Mouse (Mus musculus) right cerebral cortex, postnatal 36 days (tissue): ENCODE data around the gene Get4.

Experiments used
- DNase-seq, 2 experiments: peaks; one replicate each; pipeline ENCODE4 v3.0.0; 2022; ENCODE audit warnings: low spot score in 2 of 2, mixed read lengths in 1 of 2

Get4 gene

DNA sequence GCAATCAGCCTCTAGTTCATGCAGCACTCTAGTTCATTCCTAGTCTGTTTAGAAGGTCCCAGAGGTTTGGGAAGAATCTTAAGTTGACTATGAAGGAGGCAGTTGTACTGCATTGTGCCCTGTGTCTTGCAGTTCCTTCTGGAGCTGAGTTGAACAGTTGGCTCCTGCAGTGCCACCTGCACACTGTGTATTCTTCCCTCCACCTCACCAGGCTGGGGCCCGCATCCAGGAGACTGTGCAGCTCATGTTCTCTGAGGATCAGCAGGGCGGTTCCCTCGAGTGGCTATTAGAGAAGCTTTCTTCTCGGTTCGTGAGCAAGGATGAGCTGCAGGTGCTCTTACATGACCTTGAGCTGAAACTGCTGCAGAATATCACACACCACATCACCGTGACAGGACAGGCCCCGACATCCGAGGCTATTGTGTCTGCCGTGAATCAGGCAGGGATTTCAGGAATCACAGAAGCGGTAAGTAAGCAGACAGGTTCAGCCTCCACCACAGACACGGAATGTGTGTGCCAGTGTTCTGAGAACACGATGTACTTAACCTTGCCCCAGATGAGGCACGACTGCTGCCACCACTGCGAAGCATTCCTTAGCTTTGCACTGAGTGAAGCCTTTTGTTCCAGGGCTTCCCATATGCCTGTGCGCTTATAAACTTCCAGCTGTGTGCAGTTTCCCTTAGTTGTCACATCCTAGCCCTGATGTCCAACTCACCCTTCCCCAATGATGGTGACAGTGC lies 10.9 kb upstream of the Get4 start:
- no peak for DNase-seq

DNA sequence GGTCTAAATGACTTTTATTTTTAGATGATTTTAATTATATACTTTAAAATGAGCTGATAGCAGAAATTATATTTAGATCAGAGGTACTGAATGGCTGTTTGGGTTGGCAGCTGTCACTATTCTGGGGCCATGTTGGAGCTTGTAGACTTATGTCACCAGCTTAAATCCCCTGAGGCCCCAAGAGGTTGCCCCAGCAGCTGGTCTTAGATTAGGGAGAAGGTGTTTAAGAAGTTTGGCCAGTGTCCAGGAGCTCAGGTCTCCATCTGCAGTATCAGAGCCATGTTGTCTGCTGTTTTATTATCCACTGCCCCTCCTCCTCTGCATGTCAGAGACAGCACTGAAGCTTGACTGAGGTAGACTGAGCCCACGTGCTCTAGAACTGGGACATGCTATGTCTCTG lies 8.7 kb upstream of the Get4 start:
- no peak for DNase-seq

DNA sequence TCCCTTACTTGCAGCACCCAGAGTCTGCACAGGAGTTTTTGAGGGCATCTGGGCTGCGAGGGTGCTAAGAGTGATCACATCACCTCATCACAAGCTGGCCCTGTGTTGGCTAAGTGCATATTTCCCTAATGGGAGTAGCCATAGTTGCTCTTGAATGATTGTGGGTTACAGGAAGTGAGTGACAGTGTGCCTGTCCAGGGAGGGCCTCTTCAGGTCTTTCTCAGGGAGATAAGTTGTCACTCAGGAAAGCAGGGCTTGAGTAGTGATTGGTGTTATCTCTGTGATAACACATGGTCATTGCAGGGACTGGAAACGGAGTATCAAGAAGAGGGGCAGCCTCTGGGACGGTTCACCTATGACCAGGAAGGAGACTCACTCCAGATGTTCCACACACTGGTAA lies 4.4 kb upstream of the Get4 start:
- no peak for DNase-seq

DNA sequence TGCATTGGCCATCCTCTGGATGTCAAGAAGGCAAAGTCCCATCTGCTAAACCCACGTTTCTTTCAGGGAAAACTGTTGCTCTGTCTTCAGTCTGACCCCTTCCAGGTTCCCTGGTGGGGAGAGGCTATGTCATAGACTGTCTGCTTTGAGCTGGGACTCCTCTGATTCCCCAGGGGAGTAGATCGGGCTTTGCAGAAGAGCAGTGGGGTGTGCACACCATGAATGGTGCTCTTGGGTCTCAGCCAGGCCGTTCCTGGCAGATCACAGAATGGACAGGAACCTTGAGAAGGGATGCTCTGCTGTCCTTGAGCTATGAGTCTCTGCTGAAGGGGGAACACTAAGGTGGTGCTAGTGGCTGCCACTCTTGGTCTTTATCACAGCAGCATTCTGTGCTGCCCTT lies 3.3 kb upstream of the Get4 start:
- no peak for DNase-seq

DNA sequence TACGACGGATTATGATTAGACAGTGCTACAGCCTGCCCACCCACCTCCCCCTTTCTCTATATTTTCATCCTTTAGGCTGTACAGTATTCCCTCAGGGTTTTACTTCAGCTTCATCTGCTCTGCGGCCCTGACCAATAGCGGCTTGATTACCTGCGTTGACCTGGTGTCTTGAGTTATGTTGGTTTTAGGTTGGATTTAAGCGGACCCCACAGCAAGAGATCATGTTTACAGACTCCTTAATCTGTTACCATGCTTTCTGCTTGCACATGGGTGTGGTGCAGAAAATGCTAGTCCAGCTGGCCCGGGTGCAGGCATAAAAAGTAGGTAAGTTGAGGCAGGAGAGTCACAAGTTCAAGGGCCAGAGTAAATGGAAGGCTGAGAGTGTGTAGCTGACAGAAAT lies 845 bp upstream of the Get4 start:
- no peak for DNase-seq

DNA sequence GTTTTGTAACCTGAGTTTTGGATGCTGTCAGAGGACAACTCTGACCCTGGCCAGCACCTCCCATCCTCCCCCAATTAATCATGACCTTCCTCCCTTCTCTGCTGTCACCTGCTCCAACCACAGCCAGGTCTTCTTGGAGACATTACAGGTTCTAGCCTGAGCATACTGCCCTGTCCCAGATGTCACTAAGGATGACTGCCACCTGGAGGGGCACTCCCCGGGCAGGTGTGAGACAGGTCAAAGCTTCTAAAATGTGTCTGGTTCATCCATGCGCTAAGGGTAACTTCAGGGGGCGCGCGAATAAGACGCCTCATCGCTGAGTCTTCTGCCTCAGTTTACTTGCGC lies 416 bp upstream of the Get4 start:
- no peak for DNase-seq

DNA sequence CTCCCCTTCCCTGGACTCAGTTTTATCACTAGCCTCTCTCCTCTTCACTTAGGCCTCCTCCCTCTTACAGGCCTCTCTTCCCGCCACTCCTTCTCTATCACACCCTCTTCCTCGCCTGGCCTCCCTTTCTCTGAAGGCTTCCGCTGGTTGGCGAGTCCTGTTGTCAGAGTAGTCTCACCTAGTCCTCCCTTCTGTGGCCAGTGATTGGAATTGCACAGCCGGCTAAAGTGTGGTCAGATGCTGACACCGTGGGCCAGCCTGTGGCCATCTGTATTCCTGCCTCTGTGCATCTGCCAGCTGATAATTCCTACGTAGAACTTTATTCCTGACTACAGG lies 754 bp downstream of the Get4 start:
- no peak for DNase-seq

DNA sequence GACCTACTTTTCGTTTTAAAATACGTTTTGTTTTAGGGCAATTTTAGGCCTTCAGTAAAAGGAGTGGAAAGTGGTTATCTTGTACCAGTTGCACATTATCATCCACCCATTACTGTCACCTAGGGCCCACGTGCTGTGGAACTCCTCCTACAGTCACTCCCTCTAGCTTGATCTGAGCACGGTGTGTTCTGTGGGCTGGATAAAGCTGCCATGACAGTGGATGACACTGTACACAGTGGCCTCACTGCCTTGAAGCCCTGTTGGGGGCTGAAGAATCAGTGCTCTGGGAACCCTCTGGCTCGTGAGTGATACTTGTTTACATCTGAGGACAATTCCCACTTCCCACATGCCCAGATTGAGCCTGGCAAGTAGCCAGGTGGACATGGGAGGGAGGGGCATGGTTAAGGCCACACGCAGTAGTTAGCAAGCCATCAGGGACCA lies 1.2 kb downstream of the Get4 start:
- DNase-seq = no peak

DNA sequence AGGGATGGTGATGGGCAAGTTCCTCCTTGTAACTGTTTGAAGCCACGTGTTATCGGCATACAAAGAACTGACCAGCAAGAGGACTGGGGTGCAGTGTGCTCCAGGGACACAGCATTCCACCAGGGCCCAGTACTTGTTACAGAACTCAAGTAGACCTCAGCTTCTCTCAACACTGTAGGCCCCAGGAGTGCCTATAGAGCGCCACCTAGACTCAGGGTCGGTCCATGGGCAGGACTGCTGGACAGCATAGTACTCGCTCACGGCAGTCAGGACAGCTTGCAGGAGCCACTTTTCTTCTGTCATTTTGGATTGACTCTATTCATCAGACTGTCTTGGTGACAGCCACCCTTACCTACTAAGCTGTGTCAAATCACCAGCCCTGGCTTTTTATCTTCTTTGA lies 2.8 kb downstream of the Get4 start:
- no peak for DNase-seq

DNA sequence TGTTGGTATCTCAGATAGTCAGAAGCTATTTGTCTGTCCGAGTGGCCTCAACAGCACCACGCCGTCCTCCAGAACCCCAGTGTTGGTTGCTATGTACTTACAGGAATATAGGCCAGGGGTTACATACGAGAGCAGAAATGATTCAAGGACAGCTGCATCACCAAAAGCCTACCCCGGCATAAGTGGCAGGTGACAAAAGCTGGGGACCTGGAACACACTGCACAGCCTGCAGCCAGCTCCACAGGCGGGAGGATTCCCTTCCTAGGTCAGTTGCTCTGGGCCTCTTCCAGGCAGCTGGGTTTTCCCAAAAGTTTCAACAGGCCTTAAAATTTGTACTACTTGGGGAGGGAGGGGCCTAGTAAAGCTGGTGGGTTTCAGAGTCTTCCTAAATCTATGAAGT lies 3.7 kb downstream of the Get4 start:
- no peak for DNase-seq

DNA sequence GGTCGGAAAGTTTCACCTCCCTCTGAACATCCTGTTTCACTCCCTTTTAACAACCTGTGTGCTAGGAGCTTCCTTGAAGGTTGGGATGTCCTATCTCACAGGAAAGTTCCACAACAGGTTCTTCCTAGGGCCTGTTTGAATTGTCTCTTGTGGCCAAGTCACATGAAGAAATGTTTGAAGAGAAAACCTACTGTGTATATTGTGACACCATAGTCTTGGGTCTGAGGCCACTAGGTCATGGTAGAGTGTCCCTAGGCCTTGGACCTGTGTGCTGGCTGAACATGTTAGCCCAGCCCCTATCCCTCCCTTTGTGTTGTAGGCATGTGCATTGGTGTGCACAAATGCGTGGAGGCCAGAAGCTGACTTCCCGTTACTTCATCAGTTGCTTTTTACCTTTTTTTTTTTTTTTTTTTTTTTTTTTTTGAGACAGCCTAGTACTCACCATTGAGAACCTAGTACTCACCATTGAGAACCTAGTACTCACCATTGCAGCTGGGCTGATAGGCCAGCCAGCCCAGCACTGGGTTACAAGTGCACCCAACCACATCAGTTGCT lies 4.2 kb downstream of the Get4 start:
- DNase-seq = no peak

DNA sequence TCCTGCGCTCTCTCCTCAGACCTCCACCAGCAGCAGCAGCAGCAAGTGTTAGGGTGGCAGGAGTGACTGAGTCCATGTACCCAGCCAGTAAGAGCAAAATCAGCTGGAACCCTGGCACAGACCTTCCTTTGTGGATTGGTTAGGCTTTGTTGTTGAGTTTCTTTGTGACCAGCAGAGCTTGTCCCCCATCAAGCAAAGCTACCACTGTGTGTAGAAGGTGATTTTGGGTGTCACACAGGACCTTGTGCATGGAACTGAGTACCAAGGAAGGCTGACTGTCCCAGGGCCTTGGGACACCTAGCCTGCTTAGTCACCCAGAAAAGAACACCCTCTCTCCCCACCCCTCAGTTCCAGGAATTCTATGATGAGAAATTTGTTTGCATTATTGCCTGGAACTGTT lies 5.1 kb downstream of the Get4 start:
- DNase-seq = no peak

DNA sequence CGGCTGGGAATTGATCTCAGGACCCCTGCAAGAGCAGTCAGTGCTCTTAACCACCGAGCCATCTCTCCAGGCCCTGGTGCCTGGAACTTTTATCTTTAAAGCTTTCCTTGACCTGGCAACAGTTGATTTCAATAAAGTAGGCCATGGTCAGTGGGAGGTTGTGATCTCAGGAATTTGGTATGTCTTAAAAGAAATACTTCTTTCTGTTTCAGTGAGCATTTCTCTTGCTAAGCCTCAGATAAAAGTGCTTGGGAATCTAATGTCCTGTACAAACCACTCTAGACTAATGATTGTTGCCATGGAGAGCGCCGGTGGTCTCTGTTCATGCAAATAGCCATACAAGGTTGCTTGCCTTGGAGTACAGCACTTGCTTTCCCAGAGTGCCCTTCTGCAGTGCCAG lies 5.7 kb downstream of the Get4 start:
- DNase-seq = no peak

DNA sequence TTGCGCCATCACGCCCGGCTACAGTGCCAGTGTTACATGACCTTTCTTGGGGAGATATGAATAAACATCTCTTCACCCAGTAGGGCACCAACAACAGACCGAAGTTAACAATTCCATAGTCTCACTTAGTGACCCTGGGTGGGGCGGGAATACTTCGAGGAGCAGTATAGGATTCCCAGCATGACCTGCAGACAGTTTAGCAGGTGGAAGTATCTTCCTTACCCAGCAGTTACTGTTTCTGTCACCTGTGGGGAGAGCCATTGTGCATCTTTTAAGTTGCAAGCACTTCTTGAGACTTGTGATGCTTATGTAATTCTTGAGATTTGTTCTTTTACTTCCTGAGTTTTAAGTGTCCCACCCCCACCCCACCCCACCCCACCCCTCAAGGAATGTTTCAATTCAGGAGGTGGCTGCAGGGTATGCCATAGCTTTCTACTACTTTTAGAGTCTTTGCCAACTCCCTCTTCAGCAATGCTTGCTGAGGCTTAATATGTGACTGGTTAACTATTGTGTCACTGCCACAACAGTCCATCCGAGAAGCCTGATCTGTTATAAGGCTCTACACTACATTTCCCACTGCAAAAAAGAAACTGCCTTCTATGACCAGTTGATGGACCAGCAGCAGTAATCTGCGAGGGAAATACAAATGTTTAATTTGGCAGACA lies 6.4 kb downstream of the Get4 start:
- no peak for DNase-seq

DNA sequence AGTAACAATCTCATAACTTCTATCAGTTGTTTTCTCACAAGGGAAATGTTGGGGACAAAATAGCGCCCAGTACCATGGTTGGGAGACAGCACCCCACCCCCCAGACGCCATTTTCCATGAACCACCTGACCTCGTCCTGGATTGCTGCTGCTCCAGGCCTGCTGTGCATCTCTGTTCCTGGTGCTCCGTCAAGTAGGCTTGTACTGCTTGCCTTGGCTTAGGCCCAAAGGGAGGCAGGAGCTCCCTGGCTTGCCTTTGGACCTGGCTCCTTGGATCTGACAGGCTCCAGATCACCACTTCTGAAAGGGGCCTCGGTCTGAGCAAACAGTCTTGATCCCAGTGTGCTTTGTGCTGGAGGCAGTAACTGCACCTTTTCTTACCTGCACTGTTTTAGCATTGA lies 7.7 kb downstream of the Get4 start:
- no peak for DNase-seq

DNA sequence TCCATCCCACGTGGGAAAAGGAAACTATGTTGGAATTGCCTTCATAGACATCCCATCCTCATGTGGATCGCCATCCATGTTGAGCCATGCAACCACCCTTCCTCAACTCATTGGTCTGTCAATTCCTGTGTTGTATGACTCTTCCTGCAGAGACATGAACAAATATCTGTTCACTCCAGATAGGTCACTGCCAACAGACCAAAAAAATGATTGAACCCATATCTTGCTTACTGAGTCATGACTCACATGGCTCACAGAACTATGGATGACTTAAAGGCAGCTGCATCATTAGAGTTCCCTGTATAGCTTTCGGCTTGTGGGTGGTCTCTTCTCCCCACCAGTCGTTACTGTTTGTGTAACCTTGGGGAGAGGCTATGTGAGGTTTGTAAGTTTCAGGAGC lies 9.3 kb downstream of the Get4 start:
- DNase-seq = no peak

DNA sequence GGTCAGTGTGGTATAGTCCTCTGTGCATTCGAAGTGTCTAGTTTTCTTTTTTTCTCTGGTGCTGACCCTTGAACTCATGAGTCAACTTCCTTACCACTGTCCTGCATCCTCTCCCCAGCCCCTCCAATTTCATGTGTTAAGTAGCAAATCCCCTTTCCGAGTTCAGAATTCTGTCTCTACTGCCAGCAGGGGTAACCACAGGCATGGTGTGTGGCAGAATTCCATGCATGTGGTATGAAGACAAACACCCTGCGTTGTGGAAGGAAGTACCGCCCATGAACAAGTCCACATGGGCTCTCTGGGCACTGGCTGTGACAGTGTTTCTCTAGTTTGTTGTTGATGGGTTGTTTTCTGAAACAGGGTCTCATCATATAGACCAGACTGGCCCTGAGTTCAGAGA lies 15.5 kb downstream of the Get4 start:
- DNase-seq = no peak

DNA sequence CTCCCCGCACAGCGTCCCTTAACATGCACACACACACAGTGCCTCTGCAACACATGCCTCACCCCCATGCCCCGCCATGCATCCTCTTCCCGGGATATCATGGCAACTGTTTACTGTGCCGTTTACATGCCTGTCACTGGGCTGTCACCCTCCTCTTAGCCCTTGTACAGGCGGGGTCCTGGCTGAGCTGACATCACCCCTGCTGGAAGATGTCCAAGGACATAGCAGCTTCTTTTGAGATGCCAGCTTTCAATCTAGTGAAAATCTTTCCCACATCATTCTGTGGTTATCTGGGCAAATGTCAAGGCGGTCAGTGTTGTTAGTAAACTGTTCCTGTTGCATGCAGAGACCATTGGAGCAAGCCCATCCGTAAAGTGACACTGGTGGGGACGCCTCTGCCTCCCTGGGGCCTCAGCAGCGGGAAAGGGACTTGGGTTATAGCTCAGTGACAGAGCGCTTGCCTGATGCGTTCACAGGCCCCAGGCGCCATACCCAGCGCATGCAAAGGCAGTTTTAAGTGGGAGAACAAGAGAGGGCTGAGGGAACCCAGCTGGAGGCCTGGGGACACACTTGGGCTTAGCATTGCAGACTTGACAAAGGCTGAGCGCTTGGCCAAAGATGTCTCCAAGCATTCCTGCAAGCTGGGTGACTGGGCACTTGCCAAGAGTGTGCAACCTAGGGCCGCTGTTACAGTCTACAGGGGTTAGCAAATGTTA lies 18.8 kb downstream of the Get4 start:
- DNase-seq = no peak

DNA sequence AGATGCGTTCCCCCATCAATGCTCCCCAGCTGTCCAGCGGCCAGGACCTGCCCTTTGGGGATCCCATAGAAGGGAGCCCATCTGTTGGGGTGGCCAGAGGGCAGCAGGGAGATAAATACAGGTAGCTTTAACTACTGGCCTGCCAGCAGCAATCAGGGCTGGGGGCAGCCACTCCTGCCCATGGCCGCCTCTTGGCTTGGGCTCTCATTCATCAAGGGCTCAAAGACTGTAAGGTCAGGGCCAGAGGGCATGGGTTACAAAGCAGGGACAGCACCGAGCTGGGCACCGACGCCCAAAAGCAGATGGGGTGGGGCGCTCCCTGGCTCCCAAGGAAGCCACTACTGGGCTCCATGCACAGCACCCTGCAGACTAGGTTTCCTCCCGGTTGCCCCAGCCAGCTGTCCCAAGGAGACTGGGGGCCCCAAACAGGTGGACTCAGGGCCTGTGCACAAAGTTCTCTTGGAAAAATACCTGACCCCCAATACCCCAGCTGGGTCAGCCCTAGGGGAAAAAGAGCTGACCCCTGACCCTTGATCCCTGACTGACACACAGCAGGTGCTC lies 19.9 kb downstream of the Get4 start:
- no peak for DNase-seq

DNA sequence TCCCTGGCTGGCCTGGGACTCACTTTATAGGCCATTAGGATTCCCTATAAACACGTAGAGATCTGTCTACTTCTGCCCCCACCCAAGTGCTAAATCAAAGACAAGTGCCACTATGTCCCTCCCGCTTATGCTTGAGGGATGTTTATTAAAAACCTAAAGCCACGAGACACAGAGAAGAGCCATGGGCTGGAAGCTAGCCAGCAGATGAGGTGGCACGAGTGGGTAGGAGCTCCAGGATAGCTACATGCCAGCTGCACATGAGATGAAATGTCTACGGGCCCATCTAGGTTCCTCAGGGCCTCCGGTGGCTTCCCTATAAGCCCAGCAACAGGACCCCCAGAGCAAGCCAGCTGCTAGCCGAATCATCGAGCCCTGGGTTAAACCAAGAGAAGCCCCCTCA lies 25.2 kb downstream of the Get4 start:
- DNase-seq = peak; percentile 65 to 67

DNA sequence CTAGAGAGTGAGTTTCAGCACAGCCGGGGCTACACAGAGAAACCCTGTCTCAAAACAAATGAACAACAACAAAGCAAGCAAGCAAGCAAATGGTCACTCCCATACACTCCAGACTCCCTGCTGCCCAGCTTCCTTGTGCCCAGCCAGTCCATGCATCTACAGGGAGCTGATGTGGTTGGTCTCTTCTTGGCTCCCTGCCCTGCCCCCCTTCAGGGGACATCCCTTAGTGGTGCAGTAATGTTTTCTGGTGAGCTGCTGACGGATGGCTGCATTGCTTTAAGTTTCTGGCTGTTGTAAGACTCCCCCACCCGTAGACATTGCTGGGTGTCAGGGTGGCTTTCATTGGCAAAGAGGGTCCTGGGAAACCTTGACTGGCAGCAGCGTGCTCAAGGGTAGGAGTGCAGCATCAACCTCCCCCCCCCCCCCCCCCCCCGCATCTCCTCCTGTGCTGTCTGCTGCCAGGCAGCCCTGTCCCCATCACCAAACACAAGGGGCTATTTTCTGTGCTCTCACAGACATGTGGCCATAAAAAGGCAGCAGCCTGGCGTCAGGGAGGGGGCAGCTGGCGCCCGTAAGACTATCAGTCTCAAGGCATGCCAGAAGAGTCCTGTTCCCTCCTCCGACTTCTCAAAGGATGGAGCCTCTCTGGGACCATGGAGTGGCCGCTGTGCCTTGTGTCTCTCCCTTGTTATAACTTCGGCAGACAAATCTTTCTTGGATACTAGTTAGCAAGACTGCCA lies 29.4 kb downstream of the Get4 start:
- DNase-seq = no peak

DNA sequence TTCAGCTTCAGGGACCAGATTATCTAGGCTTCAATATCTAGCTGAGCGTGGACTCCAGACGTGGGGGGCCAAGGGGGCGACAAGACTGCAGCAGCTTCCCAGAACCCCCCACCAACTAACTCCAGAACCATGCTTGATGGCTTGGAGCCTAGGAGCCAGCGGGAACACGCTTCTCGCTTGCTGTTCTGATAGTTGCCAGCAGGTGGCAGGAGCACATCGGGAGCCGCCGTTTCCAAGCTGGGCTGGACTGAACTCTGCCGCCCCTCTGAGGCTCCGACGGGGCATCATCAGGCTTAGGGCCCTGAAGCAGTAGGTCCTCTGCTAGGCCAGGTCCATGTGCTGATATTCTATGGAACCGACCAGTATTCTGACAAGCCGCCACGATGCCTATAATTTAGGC lies 30.1 kb downstream of the Get4 start:
- peak; percentile 61 to 74 for DNase-seq
